Mouse (Mus musculus): Measurements from ENCODE around the gene Cmtm5.

DNA sequence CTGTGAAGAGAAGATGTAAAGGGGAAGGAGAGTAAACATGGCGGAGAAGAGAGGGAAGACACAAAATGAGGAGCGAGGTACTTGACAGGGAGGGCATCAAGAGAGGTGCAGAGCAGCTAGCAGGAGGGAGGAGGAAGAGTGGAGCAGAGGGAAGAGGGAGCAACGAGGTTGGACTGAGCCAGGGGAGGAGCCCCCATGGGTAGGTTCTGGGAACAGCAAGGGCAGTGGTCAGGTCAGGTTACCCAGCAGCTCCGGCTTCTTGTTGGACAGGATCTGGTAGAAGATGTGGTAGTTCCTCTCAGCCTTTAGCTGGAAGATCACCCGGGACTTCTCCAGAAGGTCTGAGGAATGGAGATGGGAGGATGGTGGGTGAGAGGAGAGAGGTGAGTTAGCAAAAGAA, 25.4 kb downstream of the Cmtm5 start:
- TF ChIP-seq MAX (IDR thresholded peaks at IDR 0.05; ENCODE audit: low read length) (no peak), CTCF (IDR thresholded peaks at IDR 0.05 in 2 of 3, conservative IDR thresholded peaks at IDR 0.05 in 1 of 3; ENCODE audit: control insufficient read depth in 1 of 3, insufficient read depth in 1 of 3, low read depth in 2 of 3, low read length in 3 of 3, poor library complexity in 1 of 3, severe bottlenecking in 1 of 3) (no peak), TCF12 (IDR thresholded peaks at IDR 0.05; ENCODE audit: low read depth, low read length) (no peak)
